Mouse (Mus musculus) embryonic fibroblast, embryonic 13.5 days (primary cell): ENCODE results near the gene Mad2l2. TPM values are rescaled to one million over a fixed set of nuclear protein-coding genes. Genes with fewer than 3 reads are reported as not detected.
"Not testable (repeated sequence)": the region's sequence is repeated elsewhere in the genome, so short reads cannot be mapped to it uniquely, and the experiment has no call there.

Experiments used
- H3K27ac ChIP-seq: 2 replicates; pipeline ENCODE4 v1.5.1; 2012; ENCODE audit warnings: low read length, control low read depth, inconsistent platforms; ENCODE audit not compliant: insufficient read depth
- H3K4me1 ChIP-seq: 2 replicates; pipeline ENCODE4 v1.6.1; 2011; ENCODE audit warnings: low read length; ENCODE audit not compliant: control insufficient read depth, insufficient read depth
- H3K4me3 ChIP-seq: 2 replicates; pipeline ENCODE4 v1.5.1; 2011; ENCODE audit warnings: mild to moderate bottlenecking, control low read depth, low read length; ENCODE audit not compliant: insufficient read depth
- CTCF ChIP-seq: IDR thresholded peaks from 2 replicates; pipeline ENCODE4 v1.5.1; 2011; ENCODE audit warnings: mild to moderate bottlenecking, control low read depth, low read length, moderate library complexity, borderline replicate concordance; ENCODE audit not compliant: insufficient read depth
- POLR2A ChIP-seq: IDR thresholded peaks from 2 replicates; pipeline ENCODE4 v1.6.1; 2011; ENCODE audit warnings: low read depth, mild to moderate bottlenecking, control low read depth, low read length, moderate library complexity
- polyA plus RNA-seq: library from polyadenylated mRNA; stranded (reverse); fragments of >200 nt; gene quantifications from 2 replicates; pipeline ENCODE4 v1.2.4, GENCODE M21; 2011; ENCODE audit warnings: low read depth; ENCODE audit not compliant: missing spikeins, insufficient read length

Mad2l2 gene
- polyA plus RNA-seq, 1 experiment: 30.0 TPM

DNA sequence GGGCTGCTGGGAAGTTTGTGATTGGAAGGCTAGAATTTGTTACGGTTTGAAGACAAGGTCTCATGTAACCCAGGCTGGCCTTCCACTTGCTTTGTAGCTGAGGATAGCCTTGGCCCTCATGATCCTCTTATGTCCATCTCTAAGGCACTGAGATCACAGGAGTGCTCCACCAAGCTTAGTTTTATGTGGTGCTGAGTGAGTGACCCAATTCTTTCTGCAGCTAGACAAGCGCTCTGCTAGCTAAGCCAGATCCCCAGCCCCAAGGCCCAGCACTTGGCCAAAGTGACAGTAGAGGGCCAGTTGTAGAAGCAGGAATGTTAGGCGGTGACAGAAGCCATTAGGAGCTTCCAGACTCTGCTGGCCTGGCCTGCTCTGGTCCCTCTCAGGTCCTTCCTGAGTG, 26.0 kb upstream of the Mad2l2 start:
- Histone ChIP-seq H3K4me1 (no peaks in the 10 kb centered on the region), H3K27ac (no peak overlapping the region), H3K4me3 (no peak overlapping the region)
- no peak for TF ChIP-seq POLR2A

DNA sequence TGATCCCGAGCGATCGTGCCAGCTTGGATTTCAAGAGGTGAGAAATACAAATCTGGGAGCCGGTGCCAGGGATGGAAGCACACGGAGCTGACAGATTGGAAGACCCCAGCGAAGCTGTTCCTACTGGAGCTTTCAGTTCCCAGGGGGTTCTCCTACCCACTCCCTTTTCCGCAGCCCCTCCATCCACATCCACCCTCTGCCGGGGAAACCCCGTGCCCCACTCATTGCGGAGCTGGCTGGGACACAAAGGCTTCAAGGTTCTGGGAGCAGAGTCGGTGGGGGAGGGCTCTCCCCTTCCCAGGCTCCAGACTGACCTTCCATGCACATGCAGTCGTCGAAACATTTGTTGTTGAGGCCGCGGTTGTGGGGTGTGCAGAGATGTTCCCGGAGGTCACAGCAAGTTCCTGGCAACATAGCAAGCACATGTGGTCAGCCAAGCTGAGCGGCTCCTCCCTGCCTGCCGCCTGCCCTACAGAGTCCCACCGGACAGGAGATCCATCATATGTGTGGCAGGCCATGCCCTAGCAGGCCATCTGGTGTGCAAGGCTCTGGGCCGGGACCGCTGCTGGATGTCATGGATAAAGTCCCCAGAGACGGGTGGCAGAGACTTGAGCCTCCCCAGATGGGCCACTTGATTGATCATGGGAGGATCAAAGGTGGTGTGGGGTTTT, 22.4 kb upstream of the Mad2l2 start:
- no peak overlapping the region for H3K27ac ChIP-seq
- H3K4me1 ChIP-seq: no peaks in the 10 kb centered on the region
- no peak overlapping the region for H3K4me3 ChIP-seq
- TF ChIP-seq CTCF: no peak
- no peak for TF ChIP-seq POLR2A

DNA sequence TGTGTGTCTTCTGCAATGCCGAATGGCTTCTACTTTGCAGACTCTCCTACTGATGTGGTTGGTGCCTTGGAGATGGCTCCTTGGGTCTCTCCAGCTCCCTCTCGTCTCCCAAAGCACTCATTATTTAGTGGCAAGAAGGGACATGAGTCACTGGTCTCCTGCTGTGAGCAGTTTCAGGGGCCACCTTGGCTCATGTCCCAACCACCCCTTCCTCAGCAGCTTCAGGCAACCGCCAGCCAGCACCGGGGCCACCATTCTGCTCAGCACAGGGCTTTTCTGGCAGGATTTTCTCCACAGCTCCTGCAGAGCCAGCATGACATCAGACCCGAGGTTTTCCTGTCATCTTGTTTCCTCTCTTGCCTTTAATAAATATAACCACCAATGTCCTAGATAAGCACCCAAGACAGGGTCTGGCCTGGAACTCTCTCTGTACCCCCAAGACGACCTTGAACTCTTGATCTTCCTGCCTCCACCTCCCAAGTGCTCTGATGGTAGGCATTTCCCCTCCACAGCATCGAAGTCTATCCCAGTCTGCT, 21.6 kb upstream of the Mad2l2 start:
- H3K27ac ChIP-seq: no peak overlapping the region
- H3K4me3 ChIP-seq: no peak overlapping the region
- no peaks in the 10 kb centered on the region for H3K4me1 ChIP-seq
- TF ChIP-seq CTCF (no peak), POLR2A (no peak)

DNA sequence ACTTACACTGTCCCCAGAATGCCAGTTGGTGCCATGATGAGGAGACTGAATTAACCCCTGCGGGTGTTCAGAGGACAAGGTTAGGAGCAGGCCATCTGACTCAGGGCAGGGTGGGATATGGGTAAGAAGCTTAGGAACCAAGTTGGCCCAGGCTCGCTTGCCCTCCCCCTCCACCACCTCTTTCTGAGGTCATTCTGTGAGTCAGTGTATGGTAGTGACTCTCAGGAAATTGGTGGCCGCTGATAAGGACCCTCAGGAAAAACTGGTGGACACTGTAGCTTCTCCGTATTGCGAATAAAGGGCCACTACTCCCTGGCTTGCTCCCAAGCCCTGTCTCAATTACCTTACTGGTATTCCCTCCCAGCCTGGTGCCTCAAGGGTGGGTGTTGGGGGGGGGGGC, 21.0 kb upstream of the Mad2l2 start:
- H3K4me3 ChIP-seq: no peak overlapping the region
- no peak overlapping the region for H3K27ac ChIP-seq
- no peaks in the 10 kb centered on the region for H3K4me1 ChIP-seq
- TF ChIP-seq POLR2A (no peak), CTCF (no peak)

DNA sequence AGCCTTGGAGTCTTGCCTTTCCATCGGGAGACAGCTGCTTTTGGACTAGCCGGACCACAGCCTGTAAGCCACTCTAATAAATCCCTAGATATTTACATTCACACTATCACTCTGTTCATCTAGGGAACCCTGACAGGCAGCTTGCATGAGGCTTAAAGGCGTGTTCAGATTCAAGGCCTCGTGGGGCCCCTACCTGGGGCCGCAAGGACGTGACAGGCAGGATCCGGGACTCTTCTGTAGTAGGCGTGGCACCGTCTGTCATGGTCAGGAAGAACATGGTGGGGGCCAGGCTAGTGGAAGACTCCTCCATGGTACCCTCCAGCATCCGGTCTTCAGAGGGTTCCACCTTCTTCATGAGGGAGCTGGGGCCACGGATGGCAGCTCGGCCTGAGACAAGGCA, 17.7 kb upstream of the Mad2l2 start:
- H3K4me1 ChIP-seq: no peaks in the 10 kb centered on the region
- no peak for TF ChIP-seq POLR2A
- TF ChIP-seq CTCF: no peak
- H3K27ac ChIP-seq: no peak overlapping the region
- H3K4me3 ChIP-seq: no peak overlapping the region

DNA sequence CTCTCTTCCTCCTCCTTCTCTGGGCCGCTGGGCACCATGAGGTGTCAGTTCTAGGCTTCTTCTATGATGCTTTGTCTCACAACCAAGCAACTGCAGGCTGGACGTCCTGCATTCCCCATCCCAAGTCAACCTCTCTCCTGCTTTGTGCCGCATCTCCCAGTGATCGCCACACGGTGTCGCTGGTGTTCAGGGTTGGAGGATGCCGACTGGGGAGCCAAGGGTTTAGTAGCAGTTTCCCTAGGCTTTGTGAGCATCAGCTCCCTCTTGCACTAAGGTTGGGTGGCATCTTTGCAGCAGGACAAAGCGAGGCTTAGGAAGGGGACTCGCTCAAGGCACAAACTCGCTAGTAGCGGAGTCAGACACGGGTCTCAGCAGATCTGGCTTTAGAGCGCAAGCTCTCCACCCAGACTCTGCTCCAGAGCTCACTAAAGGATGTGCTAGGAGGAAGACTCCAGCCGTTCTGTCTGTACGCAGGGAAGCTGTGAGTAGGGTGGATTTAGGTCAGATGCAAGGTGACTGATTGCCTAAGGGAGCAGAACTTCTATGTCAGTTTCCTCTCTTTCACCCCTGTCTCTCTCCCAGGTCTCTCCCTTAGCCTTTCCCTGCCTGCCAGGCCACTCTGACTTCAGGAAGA, 15.3 kb upstream of the Mad2l2 start:
- no peak for TF ChIP-seq POLR2A
- TF ChIP-seq CTCF: peak; percentile 99
- no peak overlapping the region for H3K27ac ChIP-seq
- H3K4me1 ChIP-seq: no peaks in the 10 kb centered on the region
- H3K4me3 ChIP-seq: no peak overlapping the region

DNA sequence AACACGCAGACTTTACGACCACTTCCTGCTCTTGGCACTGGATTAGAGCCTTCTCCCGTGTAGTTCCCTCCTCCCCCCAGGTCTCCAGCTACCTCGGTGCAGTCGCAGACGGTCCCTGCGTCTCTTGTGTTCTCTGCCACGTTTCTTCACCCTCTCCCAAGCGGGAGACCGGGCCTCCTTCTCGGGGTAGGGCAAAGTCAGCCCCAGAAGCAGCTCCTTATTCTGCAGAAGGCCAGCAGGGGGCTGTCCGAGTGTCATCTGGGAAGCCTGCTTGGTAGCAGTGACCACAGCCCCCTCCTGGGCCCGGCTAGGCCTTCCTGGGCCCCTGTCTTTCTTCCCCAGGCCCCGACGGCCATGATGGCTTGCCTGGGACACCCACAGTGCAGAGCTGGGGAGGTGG, 14.7 kb upstream of the Mad2l2 start:
- 0 out of 2 replicates have a peak, but pooled peaks have one; percentile 11 for TF ChIP-seq CTCF
- no peak for TF ChIP-seq POLR2A
- H3K4me3 ChIP-seq: no peak overlapping the region
- H3K27ac ChIP-seq: no peak overlapping the region

DNA sequence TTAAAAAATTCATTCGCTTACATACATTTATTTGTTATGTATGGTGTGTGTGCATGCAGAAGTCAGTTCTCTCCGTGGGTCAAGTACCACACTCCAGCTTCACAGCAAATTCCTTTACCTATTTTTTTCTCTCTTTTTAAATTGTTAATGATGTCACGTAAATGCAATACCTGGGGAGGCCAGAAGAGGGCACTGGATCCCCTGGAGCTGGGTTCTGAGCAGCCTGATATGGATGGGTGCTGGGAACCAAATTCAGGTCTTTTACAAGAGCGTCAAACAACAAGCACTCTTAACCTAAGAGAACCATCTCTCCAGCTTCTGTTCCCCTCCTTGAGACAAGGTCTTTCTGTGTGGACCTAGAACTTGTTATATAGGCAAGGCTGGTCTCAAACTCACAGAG, 13.5 kb upstream of the Mad2l2 start:
- H3K4me3 ChIP-seq: no peak overlapping the region
- no peak overlapping the region for H3K27ac ChIP-seq
- TF ChIP-seq POLR2A: no peak
- no peak for TF ChIP-seq CTCF
- H3K4me1 ChIP-seq: no peaks in the 10 kb centered on the region

More for the DNA sequence above, 14.7 kb upstream of the Mad2l2 start:
- H3K4me1 ChIP-seq: no peaks in the 10 kb centered on the region

DNA sequence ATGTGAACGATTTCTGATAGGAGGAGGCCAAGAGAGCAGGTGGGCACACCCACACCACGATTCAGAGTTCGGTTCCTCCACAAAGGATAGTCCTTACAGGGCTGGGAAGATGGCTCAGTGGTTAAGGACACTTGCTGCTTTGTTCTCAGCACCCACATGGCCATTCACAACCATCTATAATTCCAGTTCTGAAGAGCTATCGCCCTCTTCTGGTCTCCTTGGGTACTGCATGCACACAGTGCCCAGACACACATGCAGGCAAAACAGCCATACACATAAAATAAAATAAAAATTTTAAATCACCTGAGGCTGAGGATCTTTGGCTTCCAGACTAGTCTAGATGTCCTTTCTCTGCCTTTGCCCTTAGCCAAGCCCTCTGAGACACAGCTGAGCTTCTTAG, 12.8 kb upstream of the Mad2l2 start:
- Histone ChIP-seq H3K27ac (no peak overlapping the region), H3K4me1 (no peaks in the 10 kb centered on the region), H3K4me3 (no peak overlapping the region)
- no peak for TF ChIP-seq CTCF
- TF ChIP-seq POLR2A: no peak

DNA sequence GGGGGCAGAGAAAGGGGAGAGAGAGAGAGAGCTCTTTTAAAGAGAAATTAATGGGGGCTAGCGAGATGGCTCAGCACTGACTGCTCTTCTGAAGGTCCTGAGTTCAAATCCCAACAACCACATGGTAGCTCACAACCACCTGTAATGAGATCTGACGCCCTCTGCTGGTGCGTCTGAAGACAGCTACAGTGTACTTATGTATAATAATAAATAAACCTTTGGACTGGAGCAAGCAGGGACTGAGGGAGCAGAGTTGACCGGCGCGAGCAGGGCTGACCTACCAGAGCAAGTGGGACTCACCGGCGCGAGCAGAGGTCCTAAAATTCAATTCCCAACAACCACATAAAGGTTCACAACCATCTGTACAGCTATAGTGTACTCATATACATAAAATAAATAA, 10.6 kb upstream of the Mad2l2 start:
- H3K4me3 ChIP-seq, H3K27ac ChIP-seq, H3K4me1 ChIP-seq: not testable (repeated sequence)
